Mouse (Mus musculus) T-helper 17 cell (primary cell): ENCODE results near the gene H2al1f.
"Not testable (repeated sequence)": the region's sequence is repeated elsewhere in the genome, so short reads cannot be mapped to it uniquely, and the experiment has no call there.

Source experiments
- in situ Hi-C, 2 experiments: fragments of 300-600 bp; cut with MboI, MseI; formaldehyde crosslinking; loops; 1 replicate in 1 of 2; 2 replicates in 1 of 2; pipeline ENCODE4 v1.15.1; 2025; ENCODE audit warnings: high pct_unique_total_duplicates in 2 of 2

Gene H2al1f

DNA sequence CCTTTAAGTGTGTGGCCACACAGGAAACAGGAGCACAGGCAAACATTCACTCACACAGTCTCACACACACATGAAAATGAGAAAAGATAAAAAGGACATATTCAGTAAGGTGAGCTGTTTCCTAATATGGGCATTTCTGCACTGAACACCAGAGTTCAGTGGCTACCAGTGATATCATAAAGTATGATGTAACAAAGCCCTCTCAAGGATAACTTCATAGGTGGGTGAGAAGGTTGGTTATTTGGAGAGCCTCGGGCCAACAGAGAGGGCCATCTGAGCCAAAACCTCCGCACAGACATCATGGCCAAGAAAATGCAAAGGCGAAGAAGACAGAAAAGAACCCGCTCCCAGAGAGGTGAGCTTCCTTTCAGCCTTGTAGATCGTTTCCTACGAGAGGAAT is at the start of gene H2al1f:
H2al1f (plus strand) TSS at position 301 of the 400 bp plus-strand sequence.
- in situ Hi-C loops, result loop anchor here (25.0 kb wide), 3 partner anchors 222 to 722 kb away; no protein-coding TSS in a partner anchor

DNA sequence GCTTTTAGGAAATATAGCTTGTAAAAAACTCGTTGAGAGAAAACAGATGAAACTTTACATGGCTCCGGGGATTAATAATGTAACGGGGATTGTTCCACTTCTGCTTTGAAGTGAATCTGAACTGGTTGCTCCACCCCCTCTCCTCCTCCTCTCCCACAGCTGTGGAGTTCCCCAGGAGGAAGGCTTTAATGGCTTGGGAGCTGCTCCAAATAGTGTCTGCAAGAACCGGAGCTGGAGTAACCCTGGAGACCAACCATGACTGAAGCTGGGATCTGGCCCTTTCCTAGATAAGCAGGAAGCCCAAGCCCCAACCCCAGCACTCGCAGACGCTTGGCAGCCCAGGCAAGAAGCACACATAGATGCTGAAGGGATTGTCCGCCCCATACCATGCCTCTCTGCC is 47.2 kb upstream of the H2al1f start:
- in situ Hi-C loops, result loop anchor here in 1 of 2 experiments (10.0 kb wide), 1 partner anchor 1823 kb away; no protein-coding TSS in a partner anchor

DNA sequence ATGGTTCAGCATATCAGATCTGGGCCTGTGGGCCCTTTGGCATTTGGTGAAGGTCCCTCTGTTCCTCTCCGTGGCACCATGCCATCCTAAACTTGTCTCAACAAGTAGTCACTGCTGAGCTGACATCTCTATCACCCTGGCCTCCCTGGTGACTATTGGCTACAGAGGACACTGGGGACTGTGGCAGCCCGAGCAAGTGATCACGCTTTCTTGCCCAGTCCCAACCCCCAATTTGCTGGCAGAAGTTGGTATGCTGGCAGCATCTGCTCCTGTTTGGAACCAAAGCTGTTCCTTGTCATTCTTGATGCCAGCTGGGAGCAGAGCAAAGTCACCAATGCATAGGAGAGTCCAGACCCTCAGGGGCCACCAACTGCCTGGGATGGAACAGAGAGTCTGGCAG is 45.9 kb upstream of the H2al1f start:
- in situ Hi-C loops, result loop anchor here in 1 of 2 experiments (10.0 kb wide), 1 partner anchor 1824 kb away; no protein-coding TSS in a partner anchor

DNA sequence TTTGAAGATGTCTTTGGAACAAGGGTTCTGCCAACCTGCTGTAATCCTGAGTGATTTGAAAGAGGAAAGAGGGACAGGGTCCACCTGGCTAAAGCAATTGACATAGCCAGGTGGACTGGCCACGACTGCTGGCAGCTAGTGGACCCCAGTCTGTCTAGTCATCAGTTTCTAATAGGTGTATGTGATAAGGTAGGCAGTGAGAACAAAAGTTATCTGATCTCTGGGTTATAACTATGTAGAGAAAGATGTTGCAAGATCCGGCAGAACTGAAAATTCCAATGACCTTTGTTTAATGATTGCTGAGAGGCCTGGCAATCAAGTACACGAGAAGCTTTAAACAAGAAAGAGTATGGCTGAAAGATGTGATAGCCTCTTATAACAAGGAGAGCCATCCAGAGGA is 41.8 kb upstream of the H2al1f start:
- in situ Hi-C loops, result no loop called here

DNA sequence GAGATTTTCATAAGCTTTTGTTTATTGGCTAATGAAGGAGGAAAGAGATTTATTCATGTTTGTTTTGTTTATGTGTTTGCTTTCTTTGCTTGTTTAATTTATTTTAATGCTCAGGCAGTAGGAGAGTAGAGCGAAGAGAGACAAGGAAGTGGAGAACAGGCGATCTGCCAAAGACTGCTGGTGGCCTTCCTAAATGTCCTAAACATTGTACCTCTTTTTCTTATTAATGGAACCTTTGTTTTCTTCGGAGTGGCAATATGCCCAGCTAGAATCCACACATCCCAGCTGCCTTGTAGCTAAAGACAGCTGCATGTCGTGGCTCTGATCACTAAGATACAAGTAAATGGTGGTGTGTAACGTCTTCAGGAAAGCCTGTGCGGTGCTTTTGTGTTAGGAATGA is 37.9 kb upstream of the H2al1f start:
- in situ Hi-C loops, result no loop called here

DNA sequence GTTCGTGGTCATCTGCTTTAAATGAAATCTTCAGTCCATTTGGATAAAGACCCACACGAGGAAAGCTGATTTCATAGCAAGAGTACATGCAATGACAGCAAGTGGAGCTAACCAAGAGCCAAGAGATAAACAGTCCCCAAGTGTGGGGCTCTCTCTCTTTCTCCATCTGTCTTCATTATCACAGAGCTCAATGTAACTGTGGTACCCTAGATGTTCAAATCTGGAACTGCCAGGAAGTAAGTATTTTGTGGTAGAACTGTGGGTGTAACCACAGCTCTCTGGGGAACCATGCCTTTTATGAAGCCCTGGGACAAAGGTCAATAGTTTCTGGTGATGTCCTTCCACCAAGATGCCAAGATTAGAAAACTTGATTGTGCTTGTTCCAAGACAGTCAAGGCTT is 34.2 kb upstream of the H2al1f start:
- in situ Hi-C loops, result no loop called here

DNA sequence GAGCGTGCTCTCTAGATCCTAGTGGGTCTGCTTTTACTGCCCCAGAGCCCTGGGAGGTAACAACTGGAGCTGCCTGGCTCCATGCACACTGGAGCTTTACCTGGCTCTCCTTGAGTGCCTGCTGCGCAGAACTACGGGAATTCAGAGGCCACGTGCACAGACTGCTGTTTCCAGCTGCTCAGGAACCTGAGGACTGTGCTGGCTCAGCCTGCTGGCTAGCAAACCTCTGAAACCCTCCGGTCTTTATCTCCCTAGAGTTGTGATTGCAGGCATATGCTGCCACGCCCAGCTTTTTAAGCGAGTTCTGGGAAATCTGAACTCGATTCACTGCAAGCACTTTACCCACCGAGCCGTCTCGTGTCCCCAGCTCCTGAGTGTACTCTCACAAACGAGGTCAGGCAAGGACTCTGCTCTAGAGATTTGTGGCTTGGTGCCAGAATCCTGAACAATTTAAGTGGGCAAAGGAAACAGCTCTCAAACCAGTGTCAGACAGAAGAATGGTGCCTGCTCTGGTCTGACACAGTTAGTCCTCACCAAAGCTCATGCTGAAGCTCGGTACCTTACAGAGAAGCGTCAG is 26.6 kb upstream of the H2al1f start:
- in situ Hi-C loops, result no loop called here

DNA sequence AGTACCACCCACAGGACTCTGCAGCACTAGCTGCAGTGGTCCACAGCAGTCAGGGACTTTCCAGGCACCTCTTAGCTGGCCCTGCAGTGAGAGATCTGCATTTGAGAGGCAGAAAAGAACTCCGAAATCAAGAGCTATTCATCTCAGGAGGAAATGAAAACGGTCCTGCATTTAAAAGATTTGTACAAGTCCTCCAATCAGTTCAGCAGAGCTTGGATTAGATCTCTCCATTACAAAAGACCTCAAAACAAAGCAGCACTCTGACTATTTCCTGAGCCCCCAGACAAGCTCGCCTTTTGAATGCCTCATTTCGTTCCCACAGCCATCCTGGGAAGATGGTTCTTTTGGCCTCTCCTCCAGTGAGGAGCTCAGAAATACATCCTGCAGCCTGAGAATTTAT is 25.7 kb upstream of the H2al1f start:
- in situ Hi-C loops, result no loop called here

DNA sequence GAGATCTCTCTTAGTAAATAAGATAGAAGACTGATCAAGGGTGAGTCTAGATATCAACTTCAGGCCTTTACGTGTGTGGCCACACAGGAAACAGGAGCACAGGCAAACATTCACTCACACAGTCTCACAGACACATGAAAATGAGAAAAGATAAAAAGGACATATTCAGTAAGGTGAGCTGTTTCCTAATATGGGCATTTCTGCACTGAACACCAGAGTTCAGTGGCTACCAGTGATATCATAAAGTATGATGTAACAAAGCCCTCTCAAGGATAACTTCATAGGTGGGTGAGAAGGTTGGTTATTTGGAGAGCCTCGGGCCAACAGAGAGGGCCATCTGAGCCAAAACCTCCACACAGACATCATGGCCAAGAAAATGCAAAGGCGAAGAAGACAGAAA is 16.0 kb upstream of the H2al1f start, which contains the start of gene H2al1a:
H2al1a (plus strand) TSS at position 301 of the 400 bp plus-strand sequence.
- in situ Hi-C loops, result not testable (repeated sequence)

DNA sequence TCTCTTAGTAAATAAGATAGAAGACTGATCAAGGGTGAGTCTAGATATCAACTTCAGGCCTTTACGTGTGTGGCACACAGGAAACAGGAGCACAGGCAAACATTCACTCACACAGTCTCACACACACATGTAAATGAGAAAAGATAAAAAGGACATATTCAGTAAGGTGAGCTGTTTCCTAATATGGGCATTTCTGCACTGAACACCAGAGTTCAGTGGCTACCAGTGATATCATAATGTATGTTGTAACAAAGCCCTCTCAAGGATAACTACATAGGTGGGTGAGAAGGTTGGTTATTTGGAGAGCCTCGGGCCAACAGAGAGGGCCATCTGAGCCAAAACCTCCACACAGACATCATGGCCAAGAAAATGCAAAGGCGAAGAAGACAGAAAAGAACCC is 12.8 kb upstream of the H2al1f start, which contains the start of gene H2al1b:
H2al1b (plus strand) TSS at position 301 of the 400 bp plus-strand sequence.
- in situ Hi-C loops, result loop anchor here (25.0 kb wide), 3 partner anchors 215 to 735 kb away; no protein-coding TSS in a partner anchor

DNA sequence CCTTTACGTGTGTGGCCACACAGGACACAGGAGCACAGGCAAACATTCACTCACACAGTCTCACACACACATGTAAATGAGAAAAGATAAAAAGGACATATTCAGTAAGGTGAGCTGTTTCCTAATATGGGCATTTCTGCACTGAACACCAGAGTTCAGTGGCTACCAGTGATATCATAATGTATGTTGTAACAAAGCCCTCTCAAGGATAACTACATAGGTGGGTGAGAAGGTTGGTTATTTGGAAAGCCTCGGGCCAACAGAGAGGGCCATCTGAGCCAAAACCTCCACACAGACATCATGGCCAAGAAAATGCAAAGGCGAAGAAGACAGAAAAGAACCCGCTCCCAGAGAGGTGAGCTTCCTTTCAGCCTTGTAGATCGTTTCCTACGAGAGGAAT is 9.6 kb upstream of the H2al1f start, which contains the start of gene H2al1c:
H2al1c (plus strand) TSS at position 301 of the 400 bp plus-strand sequence.
- in situ Hi-C loops, result loop anchor here (25.0 kb wide), 3 partner anchors 218 to 732 kb away; no protein-coding TSS in a partner anchor

DNA sequence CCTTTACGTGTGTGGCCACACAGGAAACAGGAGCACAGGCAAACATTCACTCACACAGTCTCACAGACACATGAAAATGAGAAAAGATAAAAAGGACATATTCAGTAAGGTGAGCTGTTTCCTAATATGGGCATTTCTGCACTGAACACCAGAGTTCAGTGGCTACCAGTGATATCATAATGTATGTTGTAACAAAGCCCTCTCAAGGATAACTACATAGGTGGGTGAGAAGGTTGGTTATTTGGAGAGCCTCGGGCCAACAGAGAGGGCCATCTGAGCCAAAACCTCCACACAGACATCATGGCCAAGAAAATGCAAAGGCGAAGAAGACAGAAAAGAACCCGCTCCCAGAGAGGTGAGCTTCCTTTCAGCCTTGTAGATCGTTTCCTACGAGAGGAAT is 6.4 kb upstream of the H2al1f start, which contains the start of gene H2al1d:
H2al1d (plus strand) TSS at position 301 of the 400 bp plus-strand sequence.
- in situ Hi-C loops, result loop anchor here (25.0 kb wide), 3 partner anchors 221 to 729 kb away; no protein-coding TSS in a partner anchor

DNA sequence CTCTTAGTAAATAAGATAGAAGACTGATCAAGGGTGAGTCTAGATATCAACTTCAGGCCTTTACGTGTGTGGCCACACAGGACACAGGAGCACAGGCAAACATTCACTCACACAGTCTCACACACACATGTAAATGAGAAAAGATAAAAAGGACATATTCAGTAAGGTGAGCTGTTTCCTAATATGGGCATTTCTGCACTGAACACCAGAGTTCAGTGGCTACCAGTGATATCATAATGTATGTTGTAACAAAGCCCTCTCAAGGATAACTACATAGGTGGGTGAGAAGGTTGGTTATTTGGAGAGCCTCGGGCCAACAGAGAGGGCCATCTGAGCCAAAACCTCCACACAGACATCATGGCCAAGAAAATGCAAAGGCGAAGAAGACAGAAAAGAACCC is 3.3 kb upstream of the H2al1f start, which contains the start of gene H2al1e:
H2al1e (plus strand) TSS at position 301 of the 400 bp plus-strand sequence.
- in situ Hi-C loops, result loop anchor here (25.0 kb wide), 3 partner anchors 224 to 726 kb away; no protein-coding TSS in a partner anchor

DNA sequence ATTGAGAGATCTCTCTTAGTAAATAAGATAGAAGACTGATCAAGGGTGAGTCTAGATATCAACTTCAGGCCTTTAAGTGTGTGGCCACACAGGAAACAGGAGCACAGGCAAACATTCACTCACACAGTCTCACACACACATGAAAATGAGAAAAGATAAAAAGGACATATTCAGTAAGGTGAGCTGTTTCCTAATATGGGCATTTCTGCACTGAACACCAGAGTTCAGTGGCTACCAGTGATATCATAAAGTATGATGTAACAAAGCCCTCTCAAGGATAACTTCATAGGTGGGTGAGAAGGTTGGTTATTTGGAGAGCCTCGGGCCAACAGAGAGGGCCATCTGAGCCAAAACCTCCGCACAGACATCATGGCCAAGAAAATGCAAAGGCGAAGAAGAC is 3.0 kb downstream of the H2al1f start, which contains the start of gene H2al1g:
H2al1g (plus strand) TSS at position 301 of the 400 bp plus-strand sequence.
- in situ Hi-C loops, result loop anchor here (25.0 kb wide), 3 partner anchors 219 to 719 kb away; no protein-coding TSS in a partner anchor

DNA sequence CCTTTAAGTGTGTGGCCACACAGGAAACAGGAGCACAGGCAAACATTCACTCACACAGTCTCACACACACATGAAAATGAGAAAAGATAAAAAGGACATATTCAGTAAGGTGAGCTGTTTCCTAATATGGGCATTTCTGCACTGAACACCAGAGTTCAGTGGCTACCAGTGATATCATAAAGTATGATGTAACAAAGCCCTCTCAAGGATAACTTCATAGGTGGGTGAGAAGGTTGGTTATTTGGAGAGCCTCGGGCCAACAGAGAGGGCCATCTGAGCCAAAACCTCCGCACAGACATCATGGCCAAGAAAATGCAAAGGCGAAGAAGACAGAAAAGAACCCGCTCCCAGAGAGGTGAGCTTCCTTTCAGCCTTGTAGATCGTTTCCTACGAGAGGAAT is 6.2 kb downstream of the H2al1f start, which contains the start of gene H2al1h:
H2al1h (plus strand) TSS at position 301 of the 400 bp plus-strand sequence.
- in situ Hi-C loops, result loop anchor here (25.0 kb wide), 3 partner anchors 216 to 716 kb away; no protein-coding TSS in a partner anchor

DNA sequence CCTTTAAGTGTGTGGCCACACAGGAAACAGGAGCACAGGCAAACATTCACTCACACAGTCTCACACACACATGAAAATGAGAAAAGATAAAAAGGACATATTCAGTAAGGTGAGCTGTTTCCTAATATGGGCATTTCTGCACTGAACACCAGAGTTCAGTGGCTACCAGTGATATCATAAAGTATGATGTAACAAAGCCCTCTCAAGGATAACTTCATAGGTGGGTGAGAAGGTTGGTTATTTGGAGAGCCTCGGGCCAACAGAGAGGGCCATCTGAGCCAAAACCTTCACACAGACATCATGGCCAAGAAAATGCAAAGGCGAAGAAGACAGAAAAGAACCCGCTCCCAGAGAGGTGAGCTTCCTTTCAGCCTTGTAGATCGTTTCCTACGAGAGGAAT is 9.4 kb downstream of the H2al1f start, which contains the start of gene H2al1i:
H2al1i (plus strand) TSS at position 301 of the 400 bp plus-strand sequence.
- in situ Hi-C loops, result loop anchor here (25.0 kb wide), 3 partner anchors 213 to 713 kb away; no protein-coding TSS in a partner anchor

DNA sequence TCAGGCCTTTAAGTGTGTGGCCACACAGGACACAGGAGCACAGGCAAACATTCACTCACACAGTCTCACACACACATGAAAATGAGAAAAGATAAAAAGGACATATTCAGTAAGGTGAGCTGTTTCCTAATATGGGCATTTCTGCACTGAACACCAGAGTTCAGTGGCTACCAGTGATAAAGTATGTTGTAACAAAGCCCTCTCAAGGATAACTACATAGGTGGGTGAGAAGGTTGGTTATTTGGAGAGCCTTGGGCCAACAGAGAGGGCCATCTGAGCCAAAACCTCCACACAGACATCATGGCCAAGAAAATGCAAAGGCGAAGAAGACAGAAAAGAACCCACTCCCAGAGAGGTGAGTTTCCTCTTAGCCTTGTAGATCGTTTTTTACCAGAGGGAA is 12.6 kb downstream of the H2al1f start, which contains the start of gene H2al1j:
H2al1j (plus strand) TSS at position 301 of the 400 bp plus-strand sequence.
- in situ Hi-C loops, result not testable (repeated sequence)

DNA sequence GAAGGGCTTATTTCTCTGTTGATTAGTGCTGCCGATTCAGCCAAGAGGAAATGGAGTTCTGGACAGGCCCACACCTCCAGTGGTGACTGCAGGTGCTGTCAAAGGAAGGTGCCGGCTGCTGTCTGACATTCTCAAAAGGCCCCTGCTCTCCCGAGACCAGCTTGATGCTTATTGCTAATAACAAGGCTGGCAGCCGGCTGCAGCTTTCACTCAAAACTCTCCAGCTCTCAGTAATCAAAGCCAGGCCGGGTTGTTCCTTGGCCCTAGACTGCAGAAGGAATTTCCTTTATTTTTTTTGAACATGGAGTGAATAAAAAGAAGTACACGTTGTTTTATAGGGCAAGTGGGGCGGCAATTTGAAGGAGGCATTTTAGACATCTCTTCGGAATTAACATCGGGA is 30.8 kb downstream of the H2al1f start:
- in situ Hi-C loops, result no loop called here

DNA sequence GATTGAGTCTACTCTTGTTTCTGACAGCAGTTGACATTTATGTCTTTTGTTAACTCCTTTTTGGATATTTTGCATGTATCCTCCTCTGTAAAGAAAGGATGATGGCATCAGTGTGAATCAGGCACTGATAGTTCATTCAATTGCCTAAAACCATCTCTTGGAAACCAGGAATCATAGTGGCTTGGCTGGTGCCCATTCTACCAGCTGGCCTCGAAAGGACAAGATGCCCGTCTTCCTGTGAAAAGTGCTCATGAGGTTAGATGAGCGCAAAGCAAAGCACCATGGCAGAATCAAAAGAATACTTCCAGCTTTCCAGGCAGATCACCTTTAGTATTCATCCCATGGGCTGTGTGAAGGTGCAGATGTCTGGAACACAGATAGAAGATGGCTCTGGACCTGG is 31.8 kb downstream of the H2al1f start:
- in situ Hi-C loops, result no loop called here

DNA sequence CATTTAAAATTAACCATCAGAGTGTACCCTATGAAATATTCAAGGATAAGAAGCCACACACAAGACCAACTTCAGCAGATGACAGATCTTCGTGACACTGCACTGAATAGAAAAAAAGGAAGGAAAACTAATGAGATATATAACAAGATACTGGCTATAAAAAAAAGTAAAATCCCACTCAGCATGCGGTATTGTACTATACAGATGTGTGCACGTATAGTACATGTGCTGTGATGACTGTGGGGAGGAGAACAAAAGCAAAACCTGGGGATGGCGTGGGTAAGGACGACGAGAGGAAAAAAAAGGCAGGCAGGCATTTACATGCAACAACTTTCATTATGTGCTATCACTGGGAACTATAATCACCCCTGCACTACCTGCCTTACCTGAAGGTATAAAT is 45.9 kb downstream of the H2al1f start:
- in situ Hi-C loops, result no loop called here

DNA sequence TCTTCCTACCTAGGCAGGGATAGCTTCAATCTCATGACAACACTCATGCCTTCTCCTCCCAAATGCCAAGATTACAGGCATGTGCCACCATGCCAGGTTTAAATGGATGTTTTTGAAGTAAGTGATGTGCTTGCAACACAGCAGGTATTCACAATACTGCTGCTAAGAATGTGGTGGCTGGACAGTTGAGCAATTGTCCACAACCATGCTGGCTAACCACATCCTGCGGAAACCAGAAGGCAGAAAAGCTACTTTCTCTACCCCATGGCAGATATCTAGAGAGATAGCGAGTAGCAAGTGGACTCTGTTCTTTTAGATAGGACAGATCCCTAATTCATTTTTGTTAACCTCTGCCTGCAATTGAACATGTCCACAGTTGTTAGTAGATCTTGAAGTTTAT is 46.3 kb downstream of the H2al1f start:
- in situ Hi-C loops, result no loop called here

DNA sequence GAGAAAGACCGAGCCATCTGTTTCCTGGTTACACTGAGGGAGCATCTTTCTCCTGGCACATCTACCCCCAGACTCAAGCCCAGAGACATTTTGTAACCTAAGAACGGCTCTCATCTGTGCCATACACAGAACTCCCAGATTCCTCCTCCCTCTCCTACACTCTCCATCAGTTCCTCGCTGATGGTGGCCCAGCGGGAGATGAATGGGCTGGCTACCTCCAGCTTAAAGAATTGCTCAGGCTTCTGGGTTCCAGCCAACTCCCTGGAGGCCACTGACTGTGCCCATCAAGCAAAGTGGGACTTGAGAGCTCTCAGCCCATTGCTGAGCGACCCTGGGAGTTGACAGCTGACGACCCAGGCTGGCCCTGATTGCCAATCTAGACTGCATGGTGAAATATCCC is 48.9 kb downstream of the H2al1f start:
- in situ Hi-C loops, result no loop called here
